Mouse (Mus musculus) heart, adult 2 months (tissue): Measurements from ENCODE around the gene Prkci.

ENCODE experiments used
- CTCF ChIP-seq: fragments of 200-600 bp; IDR thresholded peaks from 2 replicates; pipeline ENCODE4 v1.8.1; 2022; ENCODE audit warnings: antibody characterized with exemption, mild to moderate bottlenecking, moderate library complexity
- EP300 ChIP-seq: fragments of 200-500 bp; IDR thresholded peaks from 2 replicates; pipeline ENCODE4 v1.6.1; 2011; ENCODE audit warnings: low read depth, low read length, control low read depth; ENCODE audit not compliant: insufficient read depth
- POLR2A ChIP-seq: fragments of 200-500 bp; IDR thresholded peaks from 2 replicates; pipeline ENCODE4 v1.6.1; 2011; ENCODE audit warnings: mild to moderate bottlenecking, low read depth, low read length, control low read depth; ENCODE audit not compliant: insufficient read depth

GRCm38 (mm10) chr3:31068482-31068881 is 72.9 kb downstream of the Prkci start:
- TF ChIP-seq POLR2A: no peak
- no peak for TF ChIP-seq CTCF
- TF ChIP-seq EP300: no peak
